Mouse (Mus musculus) cerebellum, adult 9-11 months (tissue): ENCODE measurements around the gene Tex19.2.

ENCODE experiments used
- DNase-seq: peaks from one replicate; pipeline ENCODE4 v3.0.0; 2022

The Tex19.2 gene

GRCm38 (mm10) chr11:121118577-121118976 is at the start of gene Tex19.2:
Tex19.2 (minus strand) TSS chr11:121118677.
- DNase-seq: no peak

GRCm38 (mm10) chr11:121163751-121164150 is 45.3 kb upstream of the Tex19.2 start:
- DNase-seq: no peak

GRCm38 (mm10) chr11:121160636-121161346 is 42.3 kb upstream of the Tex19.2 start:
- no peak for DNase-seq

- no peak for DNase-seq
These were observed 41.5 kb upstream of the Tex19.2 start, which contains the start of gene Uts2r for GRCm38 (mm10) chr11:121159971-121160370. Uts2r (plus strand) TSS chr11:121160271.

- peak; percentile 53 for DNase-seq
These were observed 38.0 kb upstream of the Tex19.2 start for GRCm38 (mm10) chr11:121156411-121156891.

GRCm38 (mm10) chr11:121154203-121154602 is 35.7 kb upstream of the Tex19.2 start:
- DNase-seq: no peak

GRCm38 (mm10) chr11:121148193-121148592 is 29.7 kb upstream of the Tex19.2 start:
- DNase-seq: no peak

DNA sequence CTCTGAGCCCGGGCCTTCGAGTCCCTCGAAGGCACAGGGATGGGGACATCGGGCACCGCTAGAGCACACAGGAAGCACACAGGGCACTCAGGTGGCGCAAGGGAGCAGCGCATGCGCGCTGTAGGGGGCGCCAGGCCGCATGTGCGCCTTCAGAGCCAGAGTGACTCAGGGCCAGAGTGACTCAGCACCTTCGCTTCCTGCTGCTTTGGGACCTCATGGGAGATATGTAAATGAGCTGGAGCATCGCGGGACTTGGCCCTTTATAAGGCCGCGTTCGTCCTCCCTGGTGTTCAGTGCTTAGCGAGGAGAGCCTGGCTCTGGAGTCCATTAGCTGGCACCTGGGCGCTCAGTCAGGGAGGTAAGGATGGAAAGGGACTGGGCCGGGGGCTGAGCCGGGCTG is 27.4 kb upstream of the Tex19.2 start, which contains the start of gene Tex19.1:
Gene Tex19.1 (plus strand): TSS at position 279 of the 400 bp plus-strand sequence.
- DNase-seq: no peak

- no peak for DNase-seq
These were observed 25.0 kb upstream of the Tex19.2 start for GRCm38 (mm10) chr11:121143325-121144015.

DNA sequence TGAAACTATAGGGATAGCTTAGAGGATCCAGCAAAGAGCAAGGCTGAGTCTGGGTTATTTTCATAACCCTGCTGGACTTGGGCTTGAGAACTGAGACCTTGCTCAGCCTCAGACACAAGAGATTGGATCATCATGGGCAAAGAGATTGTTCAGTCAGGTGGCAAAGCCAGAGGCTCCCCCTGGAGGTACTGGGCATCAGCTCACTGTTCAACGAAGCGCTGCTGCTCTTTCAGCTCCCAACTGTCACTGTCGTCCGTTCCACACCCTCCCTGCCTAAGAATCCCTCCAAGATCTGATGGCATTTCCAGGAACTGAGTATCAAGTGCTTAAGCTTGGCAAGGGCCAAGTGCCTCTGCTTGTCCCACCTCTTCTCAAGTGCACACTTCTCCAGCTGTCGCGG is 20.3 kb upstream of the Tex19.2 start:
- no peak for DNase-seq

DNA sequence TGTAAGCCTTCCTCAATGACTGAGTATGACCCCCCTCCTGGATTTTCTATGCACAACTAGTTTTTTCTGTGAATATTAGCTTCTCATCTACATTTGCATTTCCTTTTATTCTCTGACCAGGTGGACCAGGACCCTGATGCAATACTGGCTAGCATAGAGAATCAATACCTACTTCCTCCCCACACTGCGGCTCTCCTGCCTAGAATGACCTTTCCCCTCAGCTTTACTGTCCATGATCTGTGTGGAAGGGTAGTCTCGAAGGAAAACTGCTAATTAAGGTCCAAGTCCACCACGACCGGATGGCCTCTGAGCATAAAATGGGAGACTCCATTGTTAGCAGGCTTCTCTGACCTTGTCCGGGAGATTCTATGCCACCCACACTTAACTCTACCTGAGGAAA is 19.2 kb upstream of the Tex19.2 start:
- no peak for DNase-seq

- no peak for DNase-seq
These were observed 16.1 kb upstream of the Tex19.2 start for GRCm38 (mm10) chr11:121134600-121134999.

DNA sequence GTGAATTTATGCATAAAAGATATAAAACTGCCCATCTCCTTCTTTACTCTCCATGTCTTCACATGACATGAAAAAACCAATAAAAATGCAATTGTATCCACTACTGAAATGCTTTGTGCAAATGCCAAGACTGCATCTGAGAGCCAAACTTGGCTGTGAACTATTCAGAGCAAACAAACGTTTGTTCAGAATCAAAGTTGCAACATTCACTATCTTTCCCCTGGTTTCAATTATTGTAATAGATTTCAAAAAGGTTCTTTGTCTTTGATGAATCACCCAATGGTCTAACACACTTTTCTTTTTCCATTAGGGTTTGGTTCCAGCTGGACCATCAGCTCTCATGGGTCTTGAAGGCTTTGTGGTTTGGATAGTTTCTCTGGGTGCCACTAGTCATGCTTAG is 11.1 kb upstream of the Tex19.2 start:
- DNase-seq: no peak

- no peak for DNase-seq
These were observed 9.0 kb upstream of the Tex19.2 start for GRCm38 (mm10) chr11:121127441-121127840.

GRCm38 (mm10) chr11:121126395-121126794 is 7.9 kb upstream of the Tex19.2 start:
- DNase-seq: no peak

DNA sequence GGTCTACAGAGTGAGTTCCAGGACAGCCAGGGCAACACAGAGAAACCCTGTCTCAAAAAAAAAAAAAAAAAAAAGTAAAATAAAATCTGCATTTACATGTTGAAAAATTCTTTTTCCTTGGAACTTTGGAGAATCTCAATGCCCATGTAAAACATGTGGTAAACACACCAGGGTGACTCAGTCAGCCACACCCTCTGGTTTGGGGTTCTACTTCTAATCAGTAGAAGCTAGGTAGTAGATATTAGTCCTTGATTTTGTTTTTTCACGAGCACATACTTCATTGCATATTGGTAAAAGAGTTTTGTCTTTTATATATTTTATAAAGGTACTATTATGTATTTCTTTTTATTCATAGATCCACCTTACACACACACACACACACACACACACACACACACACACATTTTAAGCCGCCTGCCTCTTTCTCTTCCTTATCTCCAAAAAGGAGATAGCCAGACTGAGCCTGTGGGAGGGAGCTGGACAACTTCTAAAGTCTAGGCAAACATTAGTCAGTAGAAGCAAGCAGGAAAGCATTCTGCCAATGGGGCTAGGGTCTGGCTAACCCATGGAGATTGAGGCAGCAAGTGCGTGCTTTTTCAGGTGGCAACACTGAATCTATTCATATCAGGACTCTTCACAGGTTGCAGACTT is 7.2 kb upstream of the Tex19.2 start:
- no peak for DNase-seq

DNA sequence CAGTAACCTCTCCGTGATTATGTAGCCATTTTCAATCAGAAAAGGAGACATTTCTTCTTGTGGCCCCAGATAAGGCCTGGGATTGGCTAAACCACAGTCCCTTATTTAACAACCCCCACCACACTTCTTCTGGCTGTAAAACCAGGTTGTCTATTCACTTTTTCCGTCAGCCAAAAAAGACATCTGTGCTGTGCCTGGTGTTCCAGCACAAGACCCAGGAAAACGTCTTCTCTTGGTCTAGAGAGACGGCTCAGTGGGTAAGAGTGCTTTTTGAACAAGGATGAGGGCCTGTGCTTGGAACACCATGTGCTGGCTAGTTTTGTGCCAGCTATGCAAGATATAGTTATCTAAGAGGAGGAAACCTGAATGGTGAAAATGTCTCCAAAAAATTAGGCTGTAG is 5.0 kb upstream of the Tex19.2 start:
- DNase-seq: no peak

- no peak for DNase-seq
These were observed 3.7 kb upstream of the Tex19.2 start for GRCm38 (mm10) chr11:121122024-121122670.

GRCm38 (mm10) chr11:121121151-121121550 is 2.7 kb upstream of the Tex19.2 start:
- no peak for DNase-seq

DNA sequence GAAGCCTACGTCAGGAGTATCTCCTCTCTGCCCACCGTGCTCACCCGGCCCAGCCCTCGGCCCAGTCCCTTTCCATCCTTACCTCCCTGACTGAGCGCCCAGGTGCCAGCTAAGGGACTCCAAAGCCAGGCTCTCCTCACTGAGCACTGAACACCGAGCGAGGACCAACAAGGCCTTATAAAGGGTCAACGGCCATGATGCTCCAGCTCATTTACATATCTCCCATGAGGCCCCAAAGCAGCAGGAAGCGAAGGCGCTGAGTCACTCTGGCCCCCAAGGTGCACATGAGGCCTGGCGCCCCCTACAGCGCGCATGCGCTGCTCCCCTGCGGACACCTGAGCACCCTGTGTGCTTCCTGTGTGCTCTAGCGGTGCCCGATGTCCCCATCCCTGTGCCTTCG is 371 bp downstream of the Tex19.2 start:
- DNase-seq: no peak

GRCm38 (mm10) chr11:121112091-121112775 is 6.2 kb downstream of the Tex19.2 start:
- DNase-seq: peak; percentile 74

- peak; percentile 8 for DNase-seq
These were observed 6.9 kb downstream of the Tex19.2 start for GRCm38 (mm10) chr11:121111601-121112000.
